Mouse (Mus musculus): ENCODE data around the gene Dock1. TPM values are rescaled to one million over a fixed set of nuclear protein-coding genes. Genes with fewer than 3 reads are reported as not detected.

The Dock1 gene
- total RNA-seq (2021), result 1 to 10 TPM; 8.3 to 9.4 TPM
- long read RNA-seq, experiment 1, partial matches to known transcripts, result 0 of 2 reads
- long read RNA-seq, experiment 1, other reads (novel, unspliced or antisense), result 2 of 2 reads
- long read RNA-seq, experiment 2, partial matches to known transcripts, result 0 of 4 reads
- long read RNA-seq, experiment 2, other reads (novel, unspliced or antisense), result 4 of 4 reads

DNA sequence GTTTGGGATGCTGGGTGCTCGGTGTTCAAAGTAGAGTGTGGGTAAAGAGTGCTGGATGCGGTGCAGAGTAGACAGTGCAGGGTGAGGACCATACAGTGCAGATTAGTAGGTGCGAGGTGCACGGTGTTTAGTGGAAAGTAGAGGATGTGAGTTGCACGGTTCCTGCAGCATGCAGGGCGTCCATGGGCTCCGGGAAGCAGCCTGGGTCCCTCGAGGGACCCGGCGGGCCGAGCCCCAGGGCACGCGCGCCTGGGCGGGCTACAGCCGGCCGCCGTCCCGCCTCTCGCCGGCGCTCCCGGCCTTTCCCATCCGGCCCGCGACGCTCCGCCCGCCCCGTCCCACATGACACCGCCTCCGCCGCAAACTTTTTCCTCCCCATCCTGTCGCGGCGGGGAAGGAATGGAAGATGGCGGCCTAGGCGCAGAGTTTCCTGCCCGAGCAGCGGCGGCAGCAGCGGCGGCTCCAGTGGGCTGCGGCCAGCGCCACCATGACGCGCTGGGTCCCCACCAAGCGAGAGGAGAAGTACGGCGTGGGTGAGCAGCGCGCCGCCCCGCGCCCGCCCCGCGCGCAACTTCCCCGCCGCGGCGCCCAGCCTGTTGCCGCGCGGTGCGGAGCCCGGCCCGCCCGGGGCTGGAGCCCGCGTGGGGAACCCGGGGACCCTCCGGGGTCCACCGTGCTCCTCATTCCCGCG is at the start of gene Dock1:
Gene Dock1, plus strand, starts transcription at position 343 of the 691 bp plus-strand sequence.
- peak; percentile 76 for DNase-seq

DNA sequence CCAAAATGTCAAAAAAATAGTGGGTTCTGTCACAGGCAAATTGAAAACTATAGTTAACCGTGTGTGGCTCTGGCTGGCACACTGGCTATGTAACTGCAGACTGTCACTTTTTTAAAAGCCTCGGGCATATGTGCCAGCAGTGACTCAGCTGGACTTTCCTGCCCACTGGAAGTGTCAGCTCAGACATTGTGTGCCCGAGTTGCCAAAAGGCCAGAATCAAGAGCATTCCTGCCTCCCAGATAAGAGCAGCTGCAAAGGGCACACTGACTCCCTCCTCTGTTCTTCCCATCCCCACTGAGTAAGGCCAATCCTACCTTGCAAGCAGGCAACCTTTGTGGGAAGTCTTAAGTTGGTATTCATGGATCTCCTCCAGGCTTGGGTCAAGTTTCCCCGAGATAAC is 42.5 kb upstream of the Dock1 start:
- no peak for DNase-seq

- no peak for DNase-seq
Observed at GRCm38 (mm10) chr7:134650246-134650830, 20.1 kb upstream of the Dock1 start.

DNA sequence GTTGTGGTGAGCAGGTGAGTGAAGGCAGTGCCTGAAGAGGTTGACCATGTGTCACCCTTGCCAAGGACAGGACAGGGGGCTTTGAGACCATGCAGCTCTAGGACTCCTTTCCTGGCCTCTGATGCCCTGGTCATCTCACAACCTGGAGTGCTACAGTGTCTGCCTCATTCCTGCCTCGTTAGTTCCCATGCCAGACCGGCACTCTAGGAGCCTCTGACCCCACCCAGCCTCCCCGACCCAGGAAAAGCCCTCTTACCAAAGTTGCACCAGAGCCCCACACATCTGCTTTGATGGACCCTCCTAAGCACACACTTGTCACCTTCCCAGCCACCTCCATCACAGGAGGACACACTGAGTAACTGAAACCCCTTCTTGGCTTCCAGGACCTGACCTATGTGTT is 19.4 kb upstream of the Dock1 start:
- DNase-seq, result no peak

- DNase-seq, result no peak
Observed at GRCm38 (mm10) chr7:134663241-134663640, 7.2 kb upstream of the Dock1 start.

GRCm38 (mm10) chr7:134665642-134666282 is 4.7 kb upstream of the Dock1 start:
- DNase-seq, result peak; percentile 17

GRCm38 (mm10) chr7:134667271-134667702 is 3.2 kb upstream of the Dock1 start:
- peak; percentile 41 for DNase-seq

GRCm38 (mm10) chr7:134669474-134670311 is 761 bp upstream of the Dock1 start:
- no peak for DNase-seq

DNA sequence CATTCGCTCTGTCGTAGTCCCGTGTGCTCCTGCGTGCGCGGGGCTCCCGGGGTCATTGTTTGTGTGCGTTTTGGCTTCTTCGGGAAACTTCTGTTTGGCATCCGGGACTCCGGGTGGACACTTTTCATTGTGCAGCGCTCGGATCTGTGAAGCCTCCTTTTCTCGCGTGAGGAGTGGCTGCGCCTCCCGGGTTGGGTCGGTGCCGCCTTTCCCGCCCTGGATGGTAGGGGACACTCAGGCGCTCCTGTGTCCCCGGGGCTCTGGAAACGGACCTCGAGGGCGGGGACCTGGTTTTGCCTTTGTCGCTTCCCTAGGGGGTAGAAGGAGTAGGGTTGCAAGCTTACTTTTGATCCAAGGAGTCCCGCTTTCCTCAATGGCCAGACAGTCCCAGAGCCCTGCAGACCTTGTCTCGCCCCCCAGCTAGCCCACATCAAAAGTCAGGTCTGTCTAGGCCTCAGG is 578 bp downstream of the Dock1 start:
- DNase-seq, result peak; percentile 32

- no peak for DNase-seq
Observed at GRCm38 (mm10) chr7:134671467-134671901, 1.0 kb downstream of the Dock1 start.

GRCm38 (mm10) chr7:134673135-134673534 is 2.7 kb downstream of the Dock1 start:
- no peak for DNase-seq

DNA sequence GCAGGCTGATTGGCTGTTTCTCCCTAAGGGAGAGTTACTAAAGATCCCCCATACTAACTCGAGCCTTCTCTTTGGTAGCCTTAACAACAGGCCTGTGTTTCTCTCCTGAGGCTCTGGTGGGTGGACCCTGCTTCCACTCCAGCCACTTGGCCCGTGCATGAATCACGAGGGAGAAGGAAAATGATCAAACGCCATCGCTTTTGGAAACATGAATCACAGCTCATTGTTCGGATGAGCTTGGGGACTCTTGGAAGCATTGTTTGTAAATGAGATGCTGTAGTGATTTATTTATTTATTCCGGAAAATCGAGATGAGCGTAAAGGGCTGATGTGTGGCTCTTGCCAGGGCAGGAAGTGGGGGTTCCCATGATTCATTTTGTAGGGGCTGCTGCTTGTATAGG is 3.5 kb downstream of the Dock1 start:
- peak; percentile 20 for DNase-seq

- no peak for DNase-seq
Observed at GRCm38 (mm10) chr7:134677852-134678251, 7.4 kb downstream of the Dock1 start.

- DNase-seq, result no peak
Observed at GRCm38 (mm10) chr7:134679314-134680158, 9.1 kb downstream of the Dock1 start.

GRCm38 (mm10) chr7:134680161-134680560 is 9.7 kb downstream of the Dock1 start:
- no peak for DNase-seq

GRCm38 (mm10) chr7:134681729-134682527 is 11.5 kb downstream of the Dock1 start:
- DNase-seq, result no peak

DNA sequence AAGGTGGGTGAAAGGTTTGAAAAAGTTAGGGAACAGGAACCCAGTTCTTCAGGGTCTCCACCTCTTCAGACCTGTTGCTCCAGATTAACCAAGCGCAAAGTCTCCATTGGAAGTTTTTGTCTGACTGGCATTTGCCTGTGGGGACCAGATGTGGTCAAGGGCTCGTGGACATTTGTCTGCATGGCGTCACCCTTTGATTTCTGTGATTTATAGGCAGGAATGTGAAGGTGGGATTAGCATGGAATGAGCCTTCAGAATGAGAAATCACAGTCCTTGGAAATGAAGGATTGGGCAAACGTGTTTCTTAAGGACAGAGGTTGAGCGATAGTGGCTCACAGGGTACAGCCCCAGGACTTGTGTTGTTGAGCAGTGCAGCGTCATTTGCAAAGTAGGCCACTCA is 17.9 kb downstream of the Dock1 start:
- DNase-seq, result no peak

- no peak for DNase-seq
Observed at GRCm38 (mm10) chr7:134690118-134690517, 19.7 kb downstream of the Dock1 start.

- no peak for DNase-seq
Observed at GRCm38 (mm10) chr7:134690806-134691205, 20.4 kb downstream of the Dock1 start.

DNA sequence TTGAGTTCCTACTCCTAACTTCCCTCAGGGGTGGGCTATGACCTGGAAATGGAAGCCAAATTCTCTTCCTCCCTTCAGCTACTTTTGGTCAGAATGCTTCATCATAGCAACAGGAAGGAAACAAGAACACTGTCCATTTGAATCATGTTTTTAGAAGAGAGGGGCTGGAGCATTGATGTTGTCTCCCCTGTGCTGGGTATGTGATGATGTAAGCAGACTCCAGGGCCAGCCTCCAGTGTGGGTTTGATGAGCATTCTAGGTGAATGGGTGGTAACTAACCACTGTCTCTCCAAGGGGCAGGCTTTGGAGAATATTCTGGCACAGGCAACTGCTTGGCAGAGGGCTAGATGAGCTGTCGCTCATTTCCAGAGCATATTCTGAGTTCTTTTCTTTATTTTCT is 22.9 kb downstream of the Dock1 start:
- no peak for DNase-seq
